Mouse (Mus musculus): ENCODE measurements at regions not wholly inside any gene's neighbourhood (a gene's known extent, or its start where the extent isn't known, plus 50 kb on each side); places are given as distances from the start of the nearest gene placed in this dataset.

- ATAC-seq: no peak
Measured at GRCm38 (mm10) chr7:115300241-115300640, 556.7 kb downstream of the Insc start.

- ATAC-seq: no peak
Measured at GRCm38 (mm10) chr7:115308377-115308776, 564.9 kb downstream of the Insc start.

GRCm38 (mm10) chr7:115310400-115311225 lies 567.1 kb downstream of the Insc start:
- no peak for ATAC-seq

GRCm38 (mm10) chr7:115319504-115319903 lies 576.0 kb downstream of the Insc start:
- ATAC-seq: no peak

GRCm38 (mm10) chr7:115322989-115323388 lies 579.5 kb downstream of the Insc start:
- no peak for ATAC-seq

GRCm38 (mm10) chr7:115328300-115328699 lies 584.8 kb downstream of the Insc start:
- no peak for ATAC-seq

- no peak for ATAC-seq
Measured at GRCm38 (mm10) chr7:115331698-115332097, 588.2 kb downstream of the Insc start.

GRCm38 (mm10) chr7:115333046-115333577 lies 589.6 kb downstream of the Insc start:
- no peak for ATAC-seq

- no peak for ATAC-seq
Measured at GRCm38 (mm10) chr7:115335051-115335450, 591.6 kb downstream of the Insc start.

- no peak for ATAC-seq
Measured at GRCm38 (mm10) chr7:115340155-115340554, 596.7 kb downstream of the Insc start.

GRCm38 (mm10) chr7:115341007-115341406 lies 597.5 kb downstream of the Insc start:
- no peak for ATAC-seq

GRCm38 (mm10) chr7:115345749-115346148 lies 602.3 kb downstream of the Insc start:
- no peak for ATAC-seq

GRCm38 (mm10) chr7:115358711-115359110 lies 615.2 kb downstream of the Insc start:
- ATAC-seq: no peak

- ATAC-seq: no peak
Measured at GRCm38 (mm10) chr7:115360142-115360541, 616.6 kb downstream of the Insc start.

- no peak for ATAC-seq
Measured at GRCm38 (mm10) chr7:115362117-115362516, 618.6 kb downstream of the Insc start.

GRCm38 (mm10) chr7:115366910-115367309 lies 623.4 kb downstream of the Insc start:
- ATAC-seq: no peak

- ATAC-seq: no peak
Measured at GRCm38 (mm10) chr7:115371143-115371542, 627.6 kb downstream of the Insc start.

GRCm38 (mm10) chr7:115372921-115373320 lies 629.4 kb downstream of the Insc start:
- no peak for ATAC-seq

GRCm38 (mm10) chr7:115373781-115374533 lies 630.5 kb downstream of the Insc start:
- no peak for ATAC-seq

- no peak for ATAC-seq
Measured at GRCm38 (mm10) chr7:115376067-115376466, 632.6 kb downstream of the Insc start.

- ATAC-seq: no peak
Measured at GRCm38 (mm10) chr7:115378836-115379235, 635.3 kb downstream of the Insc start.

- no peak for ATAC-seq
Measured at GRCm38 (mm10) chr7:115379600-115379999, 636.1 kb downstream of the Insc start.

GRCm38 (mm10) chr7:115380989-115381610 lies 637.6 kb downstream of the Insc start:
- no peak for ATAC-seq

Measured in activated CD4-positive, CD25-positive, alpha-beta regulatory T cell, adult 4 months (primary cell).